Mouse (Mus musculus): ENCODE measurements around the gene Kcnh1.

DNA sequence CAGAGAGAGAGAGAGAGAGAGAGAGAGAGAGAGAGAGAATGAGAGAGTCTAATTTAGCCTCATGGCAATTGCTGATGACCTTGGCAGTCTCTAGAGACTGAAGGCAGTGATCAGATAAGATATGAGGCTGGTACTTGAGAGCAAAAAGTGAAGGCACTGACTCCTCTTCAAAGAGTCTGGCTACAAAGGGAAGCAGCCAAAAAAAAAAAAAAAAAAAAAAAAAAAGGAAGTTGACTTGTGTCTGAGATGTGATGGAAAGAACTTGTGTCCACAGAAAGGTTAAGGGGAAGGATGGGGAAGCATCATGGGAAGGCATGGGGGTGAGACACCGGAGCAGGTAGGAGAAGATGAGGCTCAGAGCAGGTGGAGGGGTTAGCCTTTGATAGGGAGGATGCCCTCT lies 75.1 kb downstream of the Kcnh1 start:
- TF ChIP-seq EP300 (IDR thresholded peaks at IDR 0.05; ENCODE audit: insufficient read depth, low read depth, low read length) (no peak), CTCF (IDR thresholded peaks at IDR 0.05; ENCODE audit: low read depth, low read length) (no peak), POLR2A (IDR thresholded peaks at IDR 0.05; ENCODE audit: insufficient read depth, low read length) (no peak)

All from ES-Bruce4 (cell line).